Mouse (Mus musculus) left cerebral cortex, adult 2 months (tissue): ENCODE results near the gene Hist1h2bf. TPM values are rescaled to one million over a fixed set of nuclear protein-coding genes. Genes with fewer than 3 reads are reported as not detected.
A peak's percentile ranks its signal among the peaks of the same experiment; 100 is the strongest.

Source experiments
- DNase-seq, 2 experiments: peaks; one replicate each; pipeline ENCODE4 v3.0.0; 2021 to 2022; ENCODE audit warnings: low spot score in 2 of 2, mixed read lengths in 1 of 2; ENCODE audit errors: extremely low spot score in 1 of 2
- H3K27ac ChIP-seq: fragments of 200-600 bp; 2 replicates; pipeline ENCODE4 v1.8.1; 2022
- H3K4me3 ChIP-seq: fragments of 200-600 bp; 2 replicates; pipeline ENCODE4 v1.8.1; 2022
- CTCF ChIP-seq: fragments of 200-600 bp; IDR thresholded peaks from 2 replicates; pipeline ENCODE4 v1.8.1; 2022; ENCODE audit warnings: antibody characterized with exemption, mild to moderate bottlenecking, moderate library complexity
- intact Hi-C: fragments of 180-260 bp; cut with DNase I; formaldehyde crosslinking; loops from one replicate; pipeline ENCODE4 v1.15.1; 2025
- long read RNA-seq, 2 experiments: library from polyadenylated mRNA; stranded (forward); transcript quantifications; one replicate each; pipeline ENCODE4 v2.0.0; 2021; ENCODE audit warnings: borderline mapping rate in 2 of 2
- total RNA-seq, 2 experiments: library from RNA; stranded (reverse); gene quantifications; 2 replicates each; pipeline ENCODE4 v1.2.3; 2021

Hist1h2bf gene
- 10 to 100 TPM; 19.7 to 24.1 TPM for total RNA-seq
- long read RNA-seq, experiment 1, result 0 reads
- long read RNA-seq, experiment 2, result 0 reads

GRCm38 (mm10) chr13:23573898-23574524, at the start of gene Hist1h2bf, which contains the start of gene Hist1h2ad:
Gene Hist1h2bf, minus strand, starts transcription at chr13:23574196.
Gene Hist1h2ad, plus strand, starts transcription at chr13:23574381.
- intact Hi-C loops, result loop anchor here (5.0 kb wide), 1 partner anchor 42 kb away; the partner anchor contains the start of genes Hist1h2af and Hist1h4h
- Histone ChIP-seq H3K27ac (peak within 1 kb of the TSS; percentile 65), H3K4me3 (peak within 1 kb of the TSS; percentile 42)
- DNase-seq, result peak; percentile 84 to 88

- no peak for DNase-seq
- peak overlapping the region; percentile 76 for H3K4me3 ChIP-seq
- peak overlapping the region; percentile 84 for H3K27ac ChIP-seq
- intact Hi-C loops, result loop anchor here (2.0 to 10.0 kb wide), 4 partner anchors 74 to 1870 kb away; partner anchors contain the start of genes Hist1h1b, Hist1h1c, Hist1h1t and Hist1h2ak
- no peak for TF ChIP-seq CTCF
Measured at GRCm38 (mm10) chr13:23622861-23623450, 49.0 kb upstream of the Hist1h2bf start.

GRCm38 (mm10) chr13:23622175-23622671, 48.2 kb upstream of the Hist1h2bf start, which contains the start of gene Hist1h1e:
Gene Hist1h1e, minus strand, starts transcription at chr13:23622558.
- peak within 1 kb of the TSS; percentile 76 for H3K4me3 ChIP-seq
- intact Hi-C loops, result loop anchor here (2.0 to 10.0 kb wide), 4 partner anchors 75 to 1869 kb away; partner anchors contain the start of genes Hist1h1b, Hist1h1c, Hist1h1t and Hist1h2ak
- H3K27ac ChIP-seq, result peak within 1 kb of the TSS; percentile 90
- peak; percentile 86 to 88 for DNase-seq

- intact Hi-C loops, result loop anchor here (1.0 to 10.0 kb wide), 9 partner anchors 35 to 1911 kb away; partner anchors contain the start of genes Hist1h1b, Hist1h1c, Hist1h1t and Hist1h2ak
- peak; percentile 54 to 69 for DNase-seq
- Histone ChIP-seq H3K4me3 (peak overlapping the region; percentile 76), H3K27ac (peak overlapping the region; percentile 90)
- TF ChIP-seq CTCF, result no peak
Measured at GRCm38 (mm10) chr13:23621532-23622174, 47.7 kb upstream of the Hist1h2bf start.

- DNase-seq, result peak; percentile 52 to 61
- peak within 1 kb of the TSS; percentile 76 for H3K4me3 ChIP-seq
- no peak for TF ChIP-seq CTCF
- peak within 1 kb of the TSS; percentile 90 for H3K27ac ChIP-seq
- intact Hi-C loops, result loop anchor here (1.0 to 10.0 kb wide), 8 partner anchors 34 to 1910 kb away; partner anchors contain the start of genes Hist1h1b, Hist1h1c, Hist1h1t and Hist1h2an
Measured at GRCm38 (mm10) chr13:23620733-23621531, 46.9 kb upstream of the Hist1h2bf start, which contains the start of gene Hist1h2be. Gene Hist1h2be, minus strand, starts transcription at chr13:23621124.

- DNase-seq, result no peak
- intact Hi-C loops, result loop anchor here (2.0 to 10.0 kb wide), 6 partner anchors 33 to 1909 kb away; partner anchors contain the start of genes Hist1h1b, Hist1h1c, Hist1h1t and Hist1h2an
- Histone ChIP-seq H3K4me3 (peak overlapping the region; percentile 76), H3K27ac (peak overlapping the region; percentile 90)
- TF ChIP-seq CTCF, result no peak
Measured at GRCm38 (mm10) chr13:23620056-23620732, 46.2 kb upstream of the Hist1h2bf start.

- DNase-seq, result no peak
- Histone ChIP-seq H3K27ac (no peak overlapping the region), H3K4me3 (no peak overlapping the region)
- intact Hi-C loops, result no loop called here
- TF ChIP-seq CTCF, result no peak
Measured at GRCm38 (mm10) chr13:23611638-23612037, 37.6 kb upstream of the Hist1h2bf start.

- DNase-seq, result no peak
- intact Hi-C loops, result no loop called here
- Histone ChIP-seq H3K4me3 (no peak overlapping the region), H3K27ac (no peak overlapping the region)
- no peak for TF ChIP-seq CTCF
Measured at GRCm38 (mm10) chr13:23610393-23610792, 36.4 kb upstream of the Hist1h2bf start.

GRCm38 (mm10) chr13:23609844-23610243, 35.8 kb upstream of the Hist1h2bf start:
- no peak for DNase-seq
- intact Hi-C loops, result no loop called here

GRCm38 (mm10) chr13:23609209-23609608, 35.2 kb upstream of the Hist1h2bf start:
- no peak for TF ChIP-seq CTCF
- no peak overlapping the region for H3K4me3 ChIP-seq
- no peak for DNase-seq
- intact Hi-C loops, result no loop called here
- no peak overlapping the region for H3K27ac ChIP-seq

More at GRCm38 (mm10) chr13:23609844-23610243, 35.8 kb upstream of the Hist1h2bf start:
- H3K27ac ChIP-seq, result no peak overlapping the region
- no peak for TF ChIP-seq CTCF
- H3K4me3 ChIP-seq, result no peak overlapping the region
